Mouse (Mus musculus) naive thymus-derived CD4-positive, alpha-beta T cell, adult 2 months (primary cell): ENCODE results near the gene Nudt14.

Experiments used
- DNase-seq: peaks from one replicate; pipeline ENCODE4 v3.0.0-alpha.2; 2011; ENCODE audit warnings: low read depth

Nudt14 gene

DNA sequence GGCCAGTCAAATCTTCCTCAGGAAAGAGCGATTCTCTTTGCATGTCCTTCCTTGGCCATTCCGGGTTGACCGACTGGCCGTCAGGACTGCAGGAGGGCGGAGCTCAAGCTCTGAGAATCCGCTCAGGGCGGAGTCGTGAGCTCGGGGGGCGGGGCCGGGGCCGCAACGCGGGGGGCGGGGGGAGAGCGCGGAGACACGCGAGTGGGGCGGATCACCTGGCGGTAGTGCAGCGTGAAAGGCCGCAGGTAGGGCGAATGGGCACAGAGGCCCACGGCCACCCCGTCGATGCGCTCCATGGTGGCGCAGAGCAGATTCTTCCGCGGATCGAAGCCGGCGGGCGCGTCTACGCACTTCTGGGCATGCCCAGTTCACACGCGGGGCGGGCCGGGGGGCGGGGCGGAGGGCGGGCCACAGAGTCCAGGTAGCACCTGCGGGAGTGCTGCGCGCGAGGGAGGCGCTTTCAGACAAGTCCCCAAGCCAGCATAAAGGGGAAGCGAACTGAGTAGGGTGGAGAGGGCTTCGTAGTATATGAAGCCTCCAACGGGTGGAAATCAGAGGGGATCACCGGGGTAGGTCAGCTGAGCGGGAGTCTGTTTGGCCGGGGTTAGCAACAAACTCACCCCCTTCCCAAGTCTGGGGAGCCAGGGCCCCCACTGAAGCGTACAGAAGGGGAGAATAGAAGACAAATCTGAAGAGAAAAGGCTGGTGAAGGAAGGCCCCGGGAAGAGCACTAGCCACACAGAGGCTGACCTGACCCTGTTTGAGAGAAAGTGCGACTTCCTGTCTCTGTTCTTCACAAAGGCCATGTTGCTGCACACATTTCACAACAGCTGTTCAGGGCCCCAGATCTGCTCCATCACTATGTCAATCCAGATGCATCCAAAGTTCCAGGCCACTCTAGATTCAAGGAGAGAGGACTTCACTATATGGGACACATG is at the start of gene Nudt14:
Gene Nudt14, minus strand, starts transcription at position 349 of the 938 bp plus-strand sequence.
- peak; percentile 89 for DNase-seq

DNA sequence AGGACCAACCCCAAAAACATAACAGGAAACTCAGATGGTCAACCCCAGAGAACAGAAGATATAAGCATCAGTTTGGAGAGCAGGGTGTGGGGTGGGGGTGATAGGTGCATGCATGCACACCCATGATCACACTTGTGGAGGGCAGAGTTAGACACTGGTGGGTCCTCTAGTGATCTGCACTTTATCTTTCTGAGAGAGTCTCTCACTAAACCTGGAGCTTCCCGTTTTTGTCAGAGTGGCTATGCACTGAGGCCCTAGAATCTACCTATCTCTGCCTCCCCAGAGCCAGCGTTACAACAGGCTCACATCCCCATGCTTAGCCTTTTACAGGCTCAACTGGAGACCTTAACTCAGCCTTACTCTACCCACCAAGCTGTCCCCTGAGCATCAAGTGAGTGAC is 49.5 kb upstream of the Nudt14 start:
- DNase-seq: no peak

DNA sequence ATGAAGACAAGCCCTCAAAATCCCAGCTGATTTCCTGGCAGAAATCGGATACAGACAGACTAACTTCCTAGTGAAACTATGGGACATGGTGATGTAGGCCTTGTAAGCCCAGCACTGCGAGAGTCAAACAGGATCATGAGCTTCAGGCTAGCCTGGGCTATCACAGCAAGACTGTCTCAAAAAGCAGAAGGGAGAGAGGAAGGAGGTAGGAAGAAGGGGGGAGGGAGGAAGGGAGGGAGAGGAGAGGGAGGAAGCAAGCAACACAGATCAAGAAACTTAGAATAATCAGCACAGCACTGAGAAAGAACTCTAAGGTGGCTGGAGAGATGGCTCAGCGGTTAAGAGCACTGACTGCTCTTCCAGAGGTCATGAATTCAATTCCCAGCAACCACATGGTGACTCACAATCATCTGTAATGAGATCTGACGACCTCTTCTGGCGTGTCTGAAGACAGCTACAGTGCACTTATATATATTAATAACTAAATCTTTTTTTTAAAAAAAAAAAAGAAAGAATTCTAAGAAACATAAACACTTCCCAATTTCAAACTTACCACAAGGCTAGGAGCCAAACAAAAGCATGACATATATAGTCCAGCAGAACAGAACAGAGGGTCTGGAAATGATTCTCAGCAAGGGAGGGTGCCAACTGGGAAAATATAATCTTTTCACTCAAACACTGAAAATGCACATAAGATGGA is 48.9 kb upstream of the Nudt14 start:
- no peak for DNase-seq

DNA sequence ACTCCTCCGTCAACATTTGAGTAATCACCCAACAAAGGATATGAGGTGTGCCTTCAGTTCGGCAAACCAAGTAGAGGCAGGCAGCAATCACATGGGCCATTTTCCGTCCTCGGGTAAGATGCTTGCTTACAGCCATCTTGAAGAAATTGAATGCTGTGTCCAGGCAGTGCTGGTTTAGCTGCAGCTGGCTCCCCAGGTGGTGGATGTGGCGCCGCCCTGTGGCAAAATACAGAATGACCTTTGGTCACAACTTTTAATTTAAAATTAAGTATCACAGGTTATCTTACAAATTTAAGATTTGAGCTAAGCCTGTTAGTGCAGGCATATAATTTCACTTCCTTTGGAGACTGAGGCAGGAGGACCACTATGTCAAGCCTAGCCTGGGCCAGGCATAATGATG is 46.0 kb upstream of the Nudt14 start:
- DNase-seq: peak; percentile 69

DNA sequence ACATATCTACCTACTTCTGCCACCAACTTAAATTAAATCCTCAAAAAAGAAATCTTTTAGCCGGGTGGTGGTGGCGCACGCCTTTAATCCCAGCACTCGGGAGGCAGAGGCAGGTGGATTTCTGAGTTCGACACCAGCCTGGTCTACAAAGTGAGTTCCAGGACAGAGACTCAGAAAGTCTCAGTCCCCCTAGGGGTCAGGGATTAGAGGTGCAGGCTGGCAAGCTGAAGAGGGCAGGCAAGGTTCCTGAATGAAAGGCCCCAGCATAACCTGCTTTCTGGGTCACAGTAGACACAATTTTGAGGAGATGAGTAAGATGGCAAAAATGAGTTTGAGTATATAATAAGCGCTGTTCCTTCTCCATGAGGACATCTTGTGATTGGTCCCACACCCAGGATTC is 43.4 kb upstream of the Nudt14 start:
- peak; percentile 62 for DNase-seq

DNA sequence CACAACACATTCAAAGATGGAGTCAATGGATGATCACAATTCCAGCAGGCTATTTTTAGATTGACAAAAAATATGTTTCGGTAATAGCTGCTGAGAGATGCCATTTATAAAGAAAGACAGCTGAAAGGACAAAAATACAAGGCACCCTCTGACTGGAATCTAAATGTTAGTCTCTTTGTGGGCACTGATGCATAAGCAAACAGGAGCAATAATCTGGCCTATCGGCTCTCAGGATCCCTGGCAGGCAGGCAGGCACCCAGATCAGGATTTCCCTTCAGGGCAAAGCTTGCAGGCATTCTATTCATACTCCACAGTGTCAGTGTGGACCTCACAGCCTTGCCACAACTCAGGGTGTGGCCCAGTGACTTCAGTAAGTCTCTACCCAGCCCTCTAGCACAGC is 40.1 kb upstream of the Nudt14 start:
- no peak for DNase-seq

DNA sequence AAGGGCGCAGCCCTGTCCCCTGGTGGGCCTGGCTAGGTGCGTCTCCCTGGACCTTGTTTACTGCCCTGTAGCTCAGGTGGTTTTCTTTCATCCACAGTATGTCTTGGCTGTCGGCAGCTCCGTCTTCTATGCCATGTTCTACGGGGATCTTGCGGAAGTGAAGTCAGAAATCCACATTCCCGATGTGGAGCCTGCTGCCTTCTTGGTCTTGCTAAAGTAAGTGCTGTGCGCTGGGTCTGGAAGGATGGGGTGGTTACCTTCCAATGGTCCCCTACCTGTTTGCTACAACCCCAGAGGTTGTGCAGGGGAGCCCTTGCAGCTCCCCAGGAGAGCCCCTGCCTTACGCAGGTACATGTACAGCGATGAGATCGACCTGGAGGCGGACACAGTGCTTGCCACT is 35.2 kb upstream of the Nudt14 start:
- peak; percentile 40 for DNase-seq

DNA sequence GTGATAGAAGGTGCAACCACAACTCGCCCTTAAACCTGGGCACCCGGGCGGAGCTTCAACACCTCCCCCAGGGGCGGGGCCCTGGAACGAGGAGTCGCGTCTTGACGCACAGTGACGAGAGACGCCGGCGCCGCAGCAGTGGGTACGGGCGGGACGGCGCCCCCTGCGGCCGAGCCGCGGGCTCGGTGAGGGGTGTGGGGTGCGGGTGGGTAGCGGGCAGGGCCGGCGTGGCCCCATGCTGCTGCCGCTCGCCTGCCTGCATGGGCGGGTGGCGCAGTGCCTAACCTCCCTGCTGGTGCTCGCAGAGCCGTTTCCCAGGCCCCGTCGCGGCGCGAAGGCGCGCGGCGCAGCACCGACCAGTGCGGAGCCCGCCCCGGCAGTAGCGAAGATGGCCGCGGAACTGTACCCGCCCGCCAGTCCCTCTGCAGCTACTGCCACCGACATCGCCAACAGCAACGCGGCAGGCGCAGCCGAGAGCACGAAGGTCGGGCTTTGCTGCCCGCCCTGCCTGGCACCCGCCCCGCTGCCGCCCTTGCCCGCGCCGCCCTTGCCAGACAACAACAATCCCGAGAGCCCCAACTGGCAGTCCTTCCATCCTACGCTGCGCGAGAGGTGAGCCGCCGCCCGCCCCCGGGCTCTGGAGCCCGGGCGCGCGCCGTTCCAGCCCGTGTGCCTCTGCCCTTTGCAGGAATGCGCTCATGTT is 34.6 kb upstream of the Nudt14 start, which contains the start of gene Btbd6:
Gene Btbd6, plus strand, starts transcription at position 112 of the 703 bp plus-strand sequence.
- DNase-seq: peak; percentile 97

DNA sequence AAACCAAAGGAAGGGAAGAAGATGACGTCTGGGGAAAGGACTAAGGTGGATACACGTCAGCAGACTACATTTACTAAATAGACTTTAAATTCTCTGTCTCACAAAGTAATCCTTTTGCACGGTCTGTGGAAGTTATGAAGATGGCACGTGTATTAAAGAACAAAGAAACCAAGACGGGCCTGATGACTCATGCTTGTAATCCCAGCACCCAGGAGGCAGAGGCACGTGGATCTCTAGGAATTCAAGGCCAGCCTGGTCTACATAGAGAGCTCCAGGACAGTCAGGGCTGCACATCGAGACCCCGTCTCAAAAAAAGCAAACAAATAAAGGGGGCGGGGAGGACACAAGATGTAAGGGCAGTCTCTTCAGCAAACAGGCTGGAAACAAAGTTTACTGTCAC is 32.8 kb upstream of the Nudt14 start:
- no peak for DNase-seq

DNA sequence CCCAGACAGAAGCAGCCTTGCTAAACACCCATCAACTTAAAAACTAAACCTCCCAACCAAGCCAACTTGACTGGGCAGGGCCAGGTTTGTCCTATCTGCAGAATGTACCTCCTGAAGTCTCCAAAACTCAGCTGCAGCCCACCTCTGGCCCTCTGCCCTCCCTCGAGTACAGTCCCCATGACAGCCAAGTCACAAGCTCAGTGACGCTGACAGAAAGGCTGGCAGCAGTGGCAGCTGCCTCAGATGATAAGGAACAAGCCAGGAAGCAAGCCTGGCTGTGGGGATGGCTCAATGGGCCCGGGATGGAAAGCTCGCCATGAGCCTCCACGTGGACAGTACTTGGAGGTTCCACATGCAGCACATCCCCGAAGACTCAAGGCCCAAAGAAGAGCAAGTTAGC is 27.7 kb upstream of the Nudt14 start:
- no peak for DNase-seq

DNA sequence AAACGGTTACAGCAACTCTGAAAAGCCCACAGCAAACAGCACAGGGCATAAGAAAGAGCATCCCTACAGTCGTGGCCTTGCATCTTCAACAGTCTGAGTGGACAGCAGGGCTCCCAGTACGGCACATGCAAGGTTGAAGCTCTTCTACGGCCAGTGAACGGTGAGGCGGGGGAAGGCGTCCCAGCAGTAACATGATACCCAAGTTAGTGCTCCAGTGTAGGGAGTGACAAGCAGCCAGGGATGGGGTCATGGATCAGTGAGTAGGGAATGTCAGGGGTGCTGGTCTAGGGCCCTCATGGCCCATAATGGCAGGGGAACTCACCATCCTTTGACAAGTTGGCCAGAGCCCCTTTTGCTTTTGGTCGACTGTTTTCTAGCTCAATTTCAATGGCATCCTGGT is 27.0 kb upstream of the Nudt14 start:
- no peak for DNase-seq

DNA sequence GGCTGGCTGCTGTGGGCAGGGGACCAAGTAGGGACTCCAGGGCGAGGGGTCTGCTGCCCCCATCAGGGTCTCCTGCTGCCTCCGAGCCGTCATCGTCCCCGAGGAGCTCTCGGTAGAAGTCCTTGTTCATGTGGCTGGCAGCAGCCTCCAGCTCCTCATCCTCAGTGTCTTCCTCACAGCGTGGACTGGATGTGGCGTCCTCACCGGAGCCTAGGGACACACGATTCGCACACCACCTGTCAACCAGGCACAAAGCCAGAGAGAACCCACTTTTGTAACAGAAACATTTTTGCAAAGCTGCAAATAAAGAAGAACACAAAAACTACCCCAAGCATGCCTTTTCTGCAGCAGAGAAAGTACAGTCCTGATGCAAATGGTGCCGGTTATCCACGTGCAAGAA is 23.9 kb upstream of the Nudt14 start:
- DNase-seq: no peak

DNA sequence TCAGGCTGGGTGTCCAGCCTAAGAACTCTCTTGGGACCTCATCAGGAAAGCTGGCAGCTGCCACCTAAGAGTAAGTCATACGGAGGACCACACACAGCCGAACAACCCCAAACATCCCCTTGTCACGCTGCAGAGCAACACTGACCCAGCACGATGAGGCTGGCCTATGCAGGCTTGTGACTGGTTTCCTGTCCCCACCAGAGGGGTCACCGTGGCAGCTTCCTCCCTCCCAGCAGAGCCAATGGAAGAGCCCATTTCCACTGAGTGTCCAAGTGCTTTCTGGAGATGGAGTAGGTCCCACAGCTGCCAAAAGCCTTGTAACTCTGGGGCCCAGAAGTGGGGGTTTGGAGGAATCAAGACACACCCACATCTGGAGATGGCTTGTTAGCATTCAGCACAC is 19.9 kb upstream of the Nudt14 start:
- no peak for DNase-seq

DNA sequence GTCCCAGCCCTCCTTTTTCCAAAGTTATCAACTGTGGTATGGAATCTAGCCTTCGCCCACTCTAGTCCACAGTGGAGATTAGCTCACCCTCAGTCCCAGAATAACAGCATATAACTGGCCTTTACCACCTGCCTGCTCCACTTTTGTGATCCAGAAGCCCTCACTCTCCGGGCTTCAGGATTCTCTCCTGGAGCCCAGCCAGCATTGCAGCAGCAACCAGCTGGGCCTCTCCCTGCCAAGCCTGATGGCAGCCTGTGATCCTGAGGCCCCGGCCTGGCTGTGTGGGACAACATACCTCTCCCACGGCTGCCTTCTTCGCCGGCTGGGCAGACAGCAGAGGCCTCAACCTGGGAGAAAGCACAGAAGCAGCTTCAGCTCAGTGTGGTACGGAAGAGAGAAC is 19.5 kb upstream of the Nudt14 start:
- no peak for DNase-seq

DNA sequence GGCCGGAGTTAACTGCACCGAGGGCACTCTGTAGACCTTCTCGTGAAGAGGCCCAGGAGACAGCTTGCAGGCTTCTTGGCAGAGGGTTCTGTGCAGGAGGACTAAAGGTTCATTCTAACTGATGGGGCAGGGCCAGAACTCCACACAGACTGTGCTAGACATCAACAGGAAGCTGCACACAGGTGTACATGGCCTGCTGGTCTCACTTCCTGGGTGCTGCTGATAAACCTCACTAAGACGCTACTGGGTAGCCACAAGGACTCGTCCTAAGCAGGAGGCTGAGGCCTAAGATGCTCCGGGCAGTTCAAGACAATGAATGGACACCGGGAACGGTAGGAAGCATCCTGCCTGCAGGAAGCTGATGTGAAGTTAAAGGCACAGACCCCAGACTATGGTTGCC is 17.5 kb upstream of the Nudt14 start:
- DNase-seq: peak; percentile 70

DNA sequence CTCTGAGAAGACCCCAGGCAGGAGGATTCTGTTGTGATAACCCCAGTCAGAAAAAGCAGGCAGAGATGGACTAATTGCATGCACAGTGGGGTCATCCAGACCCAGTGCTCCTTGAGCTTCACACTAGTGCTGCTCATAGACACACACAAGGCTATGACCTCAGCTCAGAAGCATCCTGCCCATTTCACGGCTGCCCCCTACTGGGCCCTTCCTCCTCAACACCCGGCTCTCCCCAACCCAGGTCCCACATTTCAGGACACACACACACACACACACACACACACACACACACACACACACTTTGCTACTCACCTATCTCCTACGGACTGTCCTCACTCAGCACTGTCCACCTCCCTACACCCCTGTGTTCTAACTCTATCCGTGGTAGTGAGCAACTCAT is 16.4 kb upstream of the Nudt14 start:
- peak; percentile 75 for DNase-seq

DNA sequence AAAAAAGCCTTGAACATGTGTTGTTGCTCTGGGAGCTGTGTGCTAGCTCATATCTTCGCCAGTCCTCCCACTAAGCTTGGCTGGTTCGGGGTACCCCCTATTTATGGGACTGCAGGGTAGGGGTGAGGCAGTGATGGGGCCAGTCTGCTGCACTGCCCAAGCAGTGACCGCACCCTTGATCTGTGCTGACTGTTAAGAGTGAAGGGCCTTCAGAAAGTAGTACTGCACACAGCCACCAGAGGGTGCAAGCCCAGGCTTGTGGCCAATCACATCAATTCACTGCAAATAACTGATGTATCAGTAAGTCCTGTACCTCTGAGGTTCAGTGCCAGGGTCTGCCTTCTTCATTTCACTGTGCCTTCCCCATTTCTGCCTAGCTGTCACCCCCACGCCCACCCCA is 13.9 kb upstream of the Nudt14 start:
- DNase-seq: peak; percentile 84

DNA sequence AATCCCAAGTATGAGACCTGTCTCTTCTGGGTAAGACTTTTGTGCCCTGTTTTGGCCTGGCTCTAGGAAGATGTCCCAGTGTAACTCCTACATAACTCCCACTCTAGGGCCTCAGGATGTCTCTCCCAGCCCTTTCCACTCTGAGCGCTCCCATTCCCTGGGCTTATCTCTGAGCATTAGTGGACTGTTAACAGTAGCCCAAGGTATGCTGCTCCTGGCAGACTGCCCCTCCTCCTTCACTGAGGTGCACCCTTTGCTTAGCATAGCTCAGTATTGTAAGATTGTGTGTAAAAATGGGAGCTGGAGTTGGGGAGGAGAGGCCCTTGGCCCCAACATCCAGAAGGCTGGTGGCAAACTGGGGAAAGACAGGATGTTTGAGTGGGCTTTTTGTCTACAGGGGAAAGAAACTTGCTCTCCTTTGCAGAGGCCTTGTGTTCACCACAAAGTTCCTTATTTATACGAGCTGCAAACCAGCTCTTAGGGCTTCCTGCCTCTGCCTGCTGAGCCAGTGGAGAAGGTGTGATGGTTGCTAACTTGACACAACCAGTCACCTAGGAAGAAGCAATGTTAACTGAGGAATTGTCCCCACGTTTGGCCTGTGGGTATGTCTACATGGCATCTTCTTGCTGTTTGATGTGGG is 11.1 kb upstream of the Nudt14 start:
- DNase-seq: no peak

DNA sequence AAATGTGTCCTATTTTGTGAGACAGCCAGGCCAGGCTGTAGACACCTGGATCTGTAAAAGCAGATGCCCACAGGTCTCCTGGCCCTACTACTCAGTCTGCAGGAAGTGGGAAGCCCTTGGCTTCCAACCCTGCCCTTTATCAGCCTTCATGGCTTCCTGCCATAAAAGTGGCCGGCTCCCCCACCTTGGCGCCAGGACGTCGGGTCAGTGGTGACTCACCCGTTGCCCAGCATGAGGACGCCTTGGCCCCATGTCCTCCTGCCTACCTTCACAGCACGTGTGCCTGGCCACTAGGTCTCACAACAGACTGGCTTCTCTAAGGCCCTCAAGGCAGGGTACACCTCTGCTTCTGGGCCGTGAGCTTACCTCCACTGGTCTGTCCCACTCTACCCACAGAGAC is 10.5 kb upstream of the Nudt14 start:
- no peak for DNase-seq

DNA sequence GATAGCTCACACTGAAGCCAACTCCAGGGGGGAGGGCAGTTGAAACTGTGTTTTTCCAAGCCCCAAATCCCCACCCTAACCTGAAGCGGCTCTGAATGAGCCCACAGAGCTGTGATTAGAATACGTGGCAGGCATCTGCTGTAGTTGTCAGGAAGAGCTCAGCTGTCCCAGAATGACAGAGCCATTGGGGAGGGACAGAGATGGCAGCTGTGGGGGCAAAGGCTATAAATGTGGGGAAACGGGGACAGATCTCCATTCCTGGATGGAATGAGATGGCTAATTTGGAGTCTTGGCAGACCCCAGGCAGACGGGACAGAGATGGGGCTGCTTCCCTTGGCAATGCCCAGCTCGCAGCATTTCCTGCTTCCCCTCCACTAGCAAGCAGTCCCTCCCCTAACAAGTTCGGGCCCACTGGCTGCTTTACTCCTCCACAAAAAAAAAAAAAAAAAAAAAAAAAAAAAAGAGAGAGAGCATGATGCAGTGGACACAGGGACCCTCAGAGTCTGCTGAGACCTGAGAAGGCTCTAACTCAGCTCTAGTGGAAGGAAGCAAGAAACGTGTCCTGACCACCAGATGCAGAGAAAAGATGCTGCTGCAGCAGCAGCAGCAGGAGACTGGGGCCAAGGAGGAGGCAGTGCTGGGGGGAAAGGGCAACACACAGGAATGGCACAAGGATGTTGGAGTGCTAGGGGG is 9.4 kb upstream of the Nudt14 start:
- DNase-seq: no peak

DNA sequence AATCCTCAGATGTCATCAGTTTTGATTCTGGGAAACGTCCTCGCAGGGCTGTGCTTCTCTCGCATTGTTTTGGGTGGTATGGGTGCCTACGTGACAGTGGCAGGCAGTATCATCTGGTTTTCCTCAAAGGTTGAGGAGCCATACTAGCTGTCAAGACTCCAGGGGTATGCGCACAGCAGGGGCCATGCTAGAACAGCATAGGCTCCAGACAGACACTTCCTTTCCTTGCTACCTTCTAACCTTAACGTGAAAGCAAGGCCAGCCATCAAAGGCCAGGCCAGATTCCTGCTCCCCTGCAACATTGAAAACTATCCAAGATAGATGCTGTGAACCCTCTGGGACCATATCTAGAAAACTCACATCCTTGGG is 8.8 kb upstream of the Nudt14 start:
- no peak for DNase-seq
